Mouse (Mus musculus): ENCODE measurements around the gene Gjc2. TPM values are rescaled to one million over a fixed set of nuclear protein-coding genes. Genes with fewer than 3 reads are reported as not detected.

The Gjc2 gene
- polyA plus RNA-seq, 2 experiments = 0.08 TPM; not detected in 1

DNA sequence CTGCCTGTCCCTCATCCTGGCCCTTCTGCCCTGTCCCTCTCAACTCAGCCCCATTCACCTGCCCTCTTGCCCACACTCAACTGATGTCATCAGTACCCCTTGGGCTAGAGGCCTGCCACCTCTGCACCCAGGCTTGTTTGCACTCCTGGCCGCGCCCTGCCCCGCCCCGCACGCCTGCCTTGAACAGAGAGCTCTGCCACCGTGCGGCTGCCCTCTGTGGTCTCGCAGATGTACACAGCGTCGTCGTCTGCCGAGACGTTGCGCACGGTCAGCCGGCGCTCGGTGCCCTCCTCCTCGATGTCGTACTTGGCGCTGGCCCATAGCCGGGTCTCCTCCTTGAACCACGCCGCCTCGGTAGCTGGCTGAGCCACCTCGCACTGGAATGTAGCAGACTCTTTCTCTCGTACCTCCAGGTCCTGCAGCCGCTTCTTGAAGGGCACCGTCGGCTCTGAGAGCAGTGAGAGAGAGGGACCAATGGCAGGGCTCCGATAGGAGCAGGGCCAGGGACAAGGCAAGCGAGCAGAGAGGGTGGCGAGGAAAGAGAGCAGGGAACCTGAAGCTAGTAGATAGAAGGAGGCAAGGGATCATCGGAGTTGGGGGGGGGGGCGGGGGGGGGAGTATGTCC is 48.5 kb downstream of the Gjc2 start:
- no peak overlapping the region for H3K4me3 ChIP-seq (ENCODE audit: insufficient read depth in 1 of 2, low read depth in 2 of 2, low read length in 2 of 2)
- no peak for ATAC-seq (ENCODE audit: insufficient read depth)

DNA sequence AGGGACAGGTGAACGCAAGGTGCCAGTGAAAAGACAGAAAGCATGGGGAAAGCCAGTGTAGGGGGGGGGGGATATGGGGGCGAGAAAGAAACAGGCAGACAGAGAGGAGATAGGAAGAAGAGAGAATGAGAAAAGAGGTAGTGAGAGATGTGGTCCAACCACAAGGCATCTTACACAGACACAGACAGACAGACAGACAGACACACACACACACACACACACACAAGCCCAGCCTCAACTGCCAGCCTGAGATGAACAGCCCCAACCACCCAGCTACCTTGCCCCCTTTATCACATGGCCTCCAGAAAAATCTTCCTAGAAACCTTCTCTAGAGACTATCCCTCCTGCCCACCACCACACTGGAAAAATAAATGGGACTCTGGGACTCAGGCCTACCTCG is 50.9 kb downstream of the Gjc2 start:
- no peak for DNase-seq (ENCODE audit: low read depth in 3 of 3, low spot score in 3 of 3)
- TF ChIP-seq EP300 (IDR thresholded peaks at IDR 0.05; ENCODE audit: low read depth) = no peak
- TF ChIP-seq CTCF (IDR thresholded peaks at IDR 0.05; ENCODE audit: low read depth) = no peak
- no peak overlapping the region for H3K4me2 ChIP-seq (ENCODE audit: low read depth)
- peaks cover 30% of the 10 kb centered on the region for H3K27me3 ChIP-seq (ENCODE audit: control insufficient read depth, insufficient read depth, low read length)
- H3K27ac ChIP-seq = no peak overlapping the region
- no peaks in the 10 kb centered on the region for H3K9me3 ChIP-seq (ENCODE audit: control insufficient read depth, low read length)
- no peak overlapping the region for H3K4me3 ChIP-seq (ENCODE audit: insufficient read depth in 1 of 2, low read depth in 2 of 2, low read length in 2 of 2)
- 76% methylated on average over 2 of the region's 3 CpGs for WGBS (ENCODE audit: insufficient replicate concordance)
- no peak for ATAC-seq (ENCODE audit: insufficient read depth)
- no peak overlapping the region for H3K9ac ChIP-seq (replicated peaks)
- no peaks in the 10 kb centered on the region for H3K36me3 ChIP-seq (replicated peaks; ENCODE audit: control insufficient read depth, insufficient read depth, low read depth)
- H3K4me1 ChIP-seq (replicated peaks; ENCODE audit: control insufficient read depth in 2 of 2, insufficient read depth in 2 of 2, low read length in 1 of 2) = no peaks in the 10 kb centered on the region

More for the DNA sequence above, 48.5 kb downstream of the Gjc2 start:
- Histone ChIP-seq H3K36me3 (replicated peaks; ENCODE audit: control insufficient read depth, insufficient read depth, low read depth) (no peaks in the 10 kb centered on the region), H3K4me2 (ENCODE audit: low read depth) (no peak overlapping the region), H3K27me3 (ENCODE audit: control insufficient read depth, insufficient read depth, low read length) (peaks cover 34% of the 10 kb centered on the region), H3K9me3 (ENCODE audit: control insufficient read depth, low read length) (no peaks in the 10 kb centered on the region), H3K9ac (replicated peaks) (no peak overlapping the region), H3K27ac (no peak overlapping the region), H3K4me1 (replicated peaks; ENCODE audit: control insufficient read depth in 2 of 2, insufficient read depth in 2 of 2, low read length in 1 of 2) (no peaks in the 10 kb centered on the region)
- WGBS (ENCODE audit: insufficient replicate concordance) = 6% methylated on average over 35 of the region's 35 CpGs
- no peak for DNase-seq (ENCODE audit: low read depth in 3 of 3, low spot score in 3 of 3)
- no peak for TF ChIP-seq EP300 (IDR thresholded peaks at IDR 0.05; ENCODE audit: low read depth)
- TF ChIP-seq CTCF (IDR thresholded peaks at IDR 0.05; ENCODE audit: low read depth) = 0 out of 2 replicates have a peak, but pooled peaks have one; percentile 18

DNA sequence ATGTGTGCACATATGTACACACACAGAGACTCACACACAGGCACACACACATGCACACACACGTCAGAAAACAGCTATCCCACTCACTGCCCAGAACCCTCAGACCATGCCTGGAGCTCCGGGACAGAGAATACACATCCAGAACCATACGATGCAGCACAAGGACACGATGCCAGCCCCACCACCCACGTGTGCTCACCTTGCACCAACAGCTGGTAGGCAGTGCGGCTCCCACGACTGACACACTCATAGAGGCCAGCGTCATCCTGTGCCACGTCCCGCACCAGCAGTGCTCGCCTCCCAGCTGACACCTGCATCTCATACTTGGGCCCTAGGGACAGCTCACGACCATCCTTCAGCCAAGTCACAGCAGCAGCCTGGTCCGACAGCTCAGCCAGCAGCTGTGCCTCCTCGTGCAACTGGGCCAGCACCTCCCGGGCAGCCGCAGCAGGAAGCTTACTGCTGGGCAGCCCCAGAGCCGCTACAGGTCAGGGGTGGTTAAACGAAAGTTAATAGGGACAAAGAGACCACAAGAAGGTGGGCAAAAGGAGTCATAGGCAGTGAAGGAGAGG is 51.6 kb downstream of the Gjc2 start:
- 61% methylated on average over 18 of the region's 18 CpGs for WGBS (ENCODE audit: insufficient replicate concordance)
- DNase-seq (ENCODE audit: low read depth in 3 of 3, low spot score in 3 of 3) = no peak

GRCm38 (mm10) chr11:59130782-59131181 is 52.2 kb downstream of the Gjc2 start:
- H3K27me3 ChIP-seq (ENCODE audit: control insufficient read depth, insufficient read depth, low read length) = peaks cover 17% of the 10 kb centered on the region
- H3K27ac ChIP-seq = no peak overlapping the region
- H3K9ac ChIP-seq (replicated peaks) = no peak overlapping the region
- DNase-seq (ENCODE audit: low read depth in 3 of 3, low spot score in 3 of 3) (no peak), ATAC-seq (ENCODE audit: insufficient read depth) (no peak)
- H3K9me3 ChIP-seq (ENCODE audit: control insufficient read depth, low read length) = no peaks in the 10 kb centered on the region
- H3K36me3 ChIP-seq (replicated peaks; ENCODE audit: control insufficient read depth, insufficient read depth, low read depth) = no peaks in the 10 kb centered on the region
- H3K4me2 ChIP-seq (ENCODE audit: low read depth) = no peak overlapping the region
- TF ChIP-seq EP300 (IDR thresholded peaks at IDR 0.05; ENCODE audit: low read depth) (no peak), CTCF (IDR thresholded peaks at IDR 0.05; ENCODE audit: low read depth) (no peak)
- no peaks in the 10 kb centered on the region for H3K4me1 ChIP-seq (replicated peaks; ENCODE audit: control insufficient read depth in 2 of 2, insufficient read depth in 2 of 2, low read length in 1 of 2)
- WGBS (ENCODE audit: insufficient replicate concordance) = 72% methylated on average over 9 of the region's 9 CpGs
- H3K4me3 ChIP-seq (ENCODE audit: insufficient read depth in 1 of 2, low read depth in 2 of 2, low read length in 2 of 2) = no peak overlapping the region

More for the DNA sequence above, 51.6 kb downstream of the Gjc2 start:
- Histone ChIP-seq H3K9me3 (ENCODE audit: control insufficient read depth, low read length) (no peaks in the 10 kb centered on the region), H3K27ac (no peak overlapping the region), H3K27me3 (ENCODE audit: control insufficient read depth, insufficient read depth, low read length) (peaks cover 23% of the 10 kb centered on the region), H3K36me3 (replicated peaks; ENCODE audit: control insufficient read depth, insufficient read depth, low read depth) (no peaks in the 10 kb centered on the region), H3K4me2 (ENCODE audit: low read depth) (no peak overlapping the region), H3K9ac (replicated peaks) (no peak overlapping the region), H3K4me3 (ENCODE audit: insufficient read depth in 1 of 2, low read depth in 2 of 2, low read length in 2 of 2) (no peak overlapping the region), H3K4me1 (replicated peaks; ENCODE audit: control insufficient read depth in 2 of 2, insufficient read depth in 2 of 2, low read length in 1 of 2) (no peaks in the 10 kb centered on the region)
- TF ChIP-seq CTCF (IDR thresholded peaks at IDR 0.05; ENCODE audit: low read depth) (no peak), EP300 (IDR thresholded peaks at IDR 0.05; ENCODE audit: low read depth) (no peak)
- ATAC-seq (ENCODE audit: insufficient read depth) = no peak

Other genes starting within 250 kb of the Gjc2 start
- 80.8 and 83.3 TPM in 2 replicates for gene Rnf187, start 244.3 kb downstream of the Gjc2 start, polyA plus RNA-seq (2012; rRNA removed)
- gene Rnf187, start 244.3 kb downstream of the Gjc2 start, polyA plus RNA-seq (2014; fragmentation: Nextera tagmentation; extraction: Ambion mirVana) = 104 and 120 TPM in 2 replicates
- 15.7 and 16.0 TPM in 2 replicates for gene Hist3h2ba, start 234.3 kb downstream of the Gjc2 start, polyA plus RNA-seq (2012; rRNA removed)
- 4.2 and 6.0 TPM in 2 replicates for gene Hist3h2ba, start 234.3 kb downstream of the Gjc2 start, polyA plus RNA-seq (2014; fragmentation: Nextera tagmentation; extraction: Ambion mirVana)
- 11.0 and 11.5 TPM in 2 replicates for gene Hist3h2a, start 228.5 kb downstream of the Gjc2 start, polyA plus RNA-seq (2012; rRNA removed)
- 13.5 and 16.7 TPM in 2 replicates for gene Hist3h2a, start 228.5 kb downstream of the Gjc2 start, polyA plus RNA-seq (2014; fragmentation: Nextera tagmentation; extraction: Ambion mirVana)
- 0.05 and 0.06 TPM in 2 replicates for gene Trim17, start 228.5 kb downstream of the Gjc2 start, polyA plus RNA-seq (2012; rRNA removed)
- 0.06 and 0.14 TPM in 2 replicates for gene Trim17, start 228.5 kb downstream of the Gjc2 start, polyA plus RNA-seq (2014; fragmentation: Nextera tagmentation; extraction: Ambion mirVana)
- gene Trim11, start 205.1 kb downstream of the Gjc2 start, polyA plus RNA-seq (2012; rRNA removed) = 8.1 and 8.3 TPM in 2 replicates
- gene Trim11, start 205.1 kb downstream of the Gjc2 start, polyA plus RNA-seq (2014; fragmentation: Nextera tagmentation; extraction: Ambion mirVana) = 6.4 and 6.9 TPM in 2 replicates
- 0.11 TPM in 2 replicates for gene Obscn, start 46.8 kb downstream of the Gjc2 start, polyA plus RNA-seq (2012; rRNA removed)
- gene Obscn, start 46.8 kb downstream of the Gjc2 start, polyA plus RNA-seq (2014; fragmentation: Nextera tagmentation; extraction: Ambion mirVana) = 0.06 and 0.13 TPM in 2 replicates
- gene Iba57, start 19.5 kb downstream of the Gjc2 start, polyA plus RNA-seq (2012; rRNA removed) = 7.9 and 8.0 TPM in 2 replicates
- 4.4 and 4.7 TPM in 2 replicates for gene Iba57, start 19.5 kb downstream of the Gjc2 start, polyA plus RNA-seq (2014; fragmentation: Nextera tagmentation; extraction: Ambion mirVana)
- gene Guk1, start 9.0 kb upstream of the Gjc2 start, polyA plus RNA-seq (2012; rRNA removed) = 40.2 and 41.1 TPM in 2 replicates
- 64.2 and 70.5 TPM in 2 replicates for gene Guk1, start 9.0 kb upstream of the Gjc2 start, polyA plus RNA-seq (2014; fragmentation: Nextera tagmentation; extraction: Ambion mirVana)
- 25.3 and 41.2 TPM in 2 replicates for gene Mrpl55, start 19.3 kb upstream of the Gjc2 start, polyA plus RNA-seq (2012; rRNA removed)
- gene Mrpl55, start 19.3 kb upstream of the Gjc2 start, polyA plus RNA-seq (2014; fragmentation: Nextera tagmentation; extraction: Ambion mirVana) = 56.8 and 59.8 TPM in 2 replicates
- 13.3 and 23.6 TPM in 2 replicates for gene 2310033P09Rik, start 25.1 kb upstream of the Gjc2 start, polyA plus RNA-seq (2012; rRNA removed)
- gene 2310033P09Rik, start 25.1 kb upstream of the Gjc2 start, polyA plus RNA-seq (2014; fragmentation: Nextera tagmentation; extraction: Ambion mirVana) = 16.2 and 17.4 TPM in 2 replicates
- 177 and 190 TPM in 2 replicates for gene Arf1, start 45.1 kb upstream of the Gjc2 start, polyA plus RNA-seq (2012; rRNA removed)
- gene Arf1, start 45.1 kb upstream of the Gjc2 start, polyA plus RNA-seq (2014; fragmentation: Nextera tagmentation; extraction: Ambion mirVana) = 227 and 235 TPM in 2 replicates
- 0.01 and 0.03 TPM in 2 replicates for gene Wnt3a, start 107.5 kb upstream of the Gjc2 start, polyA plus RNA-seq (2012; rRNA removed)
- gene Wnt3a, start 107.5 kb upstream of the Gjc2 start, polyA plus RNA-seq (2014; fragmentation: Nextera tagmentation; extraction: Ambion mirVana) = not detected in 2 replicates
- 0.08 and 0.12 TPM in 2 replicates for gene Wnt9a, start 123.7 kb upstream of the Gjc2 start, polyA plus RNA-seq (2012; rRNA removed)
- 0.04 and 0.08 TPM in 2 replicates for gene Wnt9a, start 123.7 kb upstream of the Gjc2 start, polyA plus RNA-seq (2014; fragmentation: Nextera tagmentation; extraction: Ambion mirVana)
- gene Prss38, start 192.4 kb upstream of the Gjc2 start, polyA plus RNA-seq (2012; rRNA removed) = not detected in 2 replicates
- not detected in 2 replicates for gene Prss38, start 192.4 kb upstream of the Gjc2 start, polyA plus RNA-seq (2014; fragmentation: Nextera tagmentation; extraction: Ambion mirVana)